Mouse (Mus musculus) lung, embryonic 14.5 days (tissue): ENCODE measurements at regions not wholly inside any gene's neighbourhood (a gene's known extent, or its start where the extent isn't known, plus 50 kb on each side); places are given as distances from the start of the nearest gene placed in this dataset.
"Not testable (repeated sequence)": the region's sequence is repeated elsewhere in the genome, so short reads cannot be mapped to it uniquely, and the experiment has no call there.

ENCODE experiments used
- ATAC-seq: fragments of 200-750 bp; cut with Nextera tagmentation; 2 replicates; pipeline ENCODE4 v1.8.0; 2017; ENCODE audit warnings: mild to moderate bottlenecking, moderate TSS enrichment, moderate library complexity; ENCODE audit not compliant: insufficient read depth
- DNase-seq: peaks from one replicate; pipeline ENCODE4 v3.0.0-alpha.2; 2015
- H3K27ac ChIP-seq: fragments of 300-500 bp; sonication (generic); 2 replicates; pipeline ENCODE4 v1.5.1; 2014; ENCODE audit warnings: low read depth, mild to moderate bottlenecking, moderate library complexity
- H3K27me3 ChIP-seq: fragments of 300-500 bp; sonication (generic); 2 replicates; pipeline ENCODE4 v1.6.1; 2014; ENCODE audit warnings: low read length, control low read depth; ENCODE audit not compliant: insufficient read depth
- H3K36me3 ChIP-seq: fragments of 300-500 bp; sonication (generic); 2 replicates; pipeline ENCODE4 v1.6.1; 2014; ENCODE audit warnings: control low read depth; ENCODE audit not compliant: insufficient read depth
- H3K4me1 ChIP-seq: fragments of 300-500 bp; sonication (generic); 2 replicates; pipeline ENCODE4 v1.6.1; 2014; ENCODE audit warnings: antibody characterized with exemption, control low read depth; ENCODE audit not compliant: insufficient read depth
- H3K4me2 ChIP-seq: fragments of 300-500 bp; sonication (generic); 2 replicates; pipeline ENCODE4 v1.6.1; 2014; ENCODE audit warnings: mild to moderate bottlenecking
- H3K4me3 ChIP-seq: fragments of 300-500 bp; sonication (generic); 2 replicates; pipeline ENCODE4 v1.5.1; 2014; ENCODE audit warnings: low read depth, low read length
- H3K9ac ChIP-seq: fragments of 300-500 bp; sonication (generic); 2 replicates; pipeline ENCODE4 v1.6.1; 2014
- H3K9me3 ChIP-seq: fragments of 300-500 bp; sonication (generic); 2 replicates; pipeline ENCODE4 v1.6.1; 2016; ENCODE audit warnings: low read depth, low read length, control low read depth
- CTCF ChIP-seq: IDR thresholded peaks from 2 replicates; pipeline ENCODE4 v1.5.1; 2016; ENCODE audit warnings: antibody characterized with exemption, low read depth
- WGBS: fragments of 180-500 bp; shearing (Covaris S2); extraction: QIAGEN DNeasy Blood & Tissue Kit; methylation state at CpG from one replicate; pipeline ENCODE4 v1.1.7; 2014; 5-methylcytosine and 5-hydroxymethylcytosine counted together

GRCm38 (mm10) chr3:110880472-110880871 lies 629.7 kb upstream of the Prmt6 start:
- 24% methylated on average over 2 of the region's 2 CpGs for WGBS
- not testable (repeated sequence) for DNase-seq, H3K4me1 ChIP-seq, H3K4me2 ChIP-seq, H3K4me3 ChIP-seq, H3K27me3 ChIP-seq, H3K9ac ChIP-seq, ATAC-seq, H3K27ac ChIP-seq, H3K36me3 ChIP-seq, H3K9me3 ChIP-seq

GRCm38 (mm10) chr3:110865989-110866388 lies 615.2 kb upstream of the Prmt6 start:
- 65% methylated on average over 1 of the region's 1 CpGs for WGBS
- DNase-seq = peak; percentile 2

GRCm38 (mm10) chr3:110847222-110847621 lies 596.4 kb upstream of the Prmt6 start:
- no peaks in the 10 kb centered on the region for H3K4me1 ChIP-seq
- no peak overlapping the region for H3K27ac ChIP-seq
- H3K9me3 ChIP-seq = no peaks in the 10 kb centered on the region
- DNase-seq (no peak), ATAC-seq (no peak)
- WGBS = 62% methylated on average over 2 of the region's 2 CpGs
- no peaks in the 10 kb centered on the region for H3K27me3 ChIP-seq
- H3K9ac ChIP-seq = no peak overlapping the region
- TF ChIP-seq CTCF = no peak
- no peak overlapping the region for H3K4me3 ChIP-seq
- H3K4me2 ChIP-seq = no peak overlapping the region
- H3K36me3 ChIP-seq = no peaks in the 10 kb centered on the region

More at GRCm38 (mm10) chr3:110865989-110866388, 615.2 kb upstream of the Prmt6 start:
- Histone ChIP-seq H3K27me3 (no peaks in the 10 kb centered on the region), H3K4me3 (no peak overlapping the region), H3K36me3 (no peaks in the 10 kb centered on the region), H3K4me2 (no peak overlapping the region), H3K9ac (no peak overlapping the region), H3K27ac (no peak overlapping the region), H3K4me1 (no peaks in the 10 kb centered on the region), H3K9me3 (no peaks in the 10 kb centered on the region)
- no peak for ATAC-seq
- TF ChIP-seq CTCF = no peak

GRCm38 (mm10) chr3:110820709-110821401 lies 570.1 kb upstream of the Prmt6 start:
- H3K9ac ChIP-seq = no peak overlapping the region
- ATAC-seq (no peak), DNase-seq (no peak)
- no peaks in the 10 kb centered on the region for H3K36me3 ChIP-seq
- H3K4me3 ChIP-seq = no peak overlapping the region
- H3K27ac ChIP-seq = no peak overlapping the region
- H3K27me3 ChIP-seq = no peaks in the 10 kb centered on the region
- WGBS = 62% methylated on average over 3 of the region's 3 CpGs
- TF ChIP-seq CTCF = no peak
- H3K4me1 ChIP-seq = no peaks in the 10 kb centered on the region
- no peaks in the 10 kb centered on the region for H3K9me3 ChIP-seq
- no peak overlapping the region for H3K4me2 ChIP-seq

- DNase-seq = no peak
- Histone ChIP-seq H3K27ac (no peak overlapping the region), H3K4me3 (no peak overlapping the region), H3K9ac (no peak overlapping the region), H3K4me1 (no peaks in the 10 kb centered on the region), H3K9me3 (no peaks in the 10 kb centered on the region), H3K4me2 (no peak overlapping the region), H3K27me3 (no peaks in the 10 kb centered on the region), H3K36me3 (no peaks in the 10 kb centered on the region)
- WGBS = 51% methylated on average over 4 of the region's 4 CpGs
- no peak for TF ChIP-seq CTCF
- ATAC-seq = no peak
Observed at GRCm38 (mm10) chr3:110789009-110789586, 538.3 kb upstream of the Prmt6 start.

GRCm38 (mm10) chr3:110755266-110755665 lies 504.5 kb upstream of the Prmt6 start:
- Histone ChIP-seq H3K9ac (no peak overlapping the region), H3K4me1 (no peaks in the 10 kb centered on the region), H3K27ac (no peak overlapping the region), H3K36me3 (no peaks in the 10 kb centered on the region), H3K4me2 (no peak overlapping the region), H3K4me3 (no peak overlapping the region), H3K27me3 (no peaks in the 10 kb centered on the region), H3K9me3 (no peaks in the 10 kb centered on the region)
- DNase-seq (no peak), ATAC-seq (no peak)
- 84% methylated on average over 1 of the region's 1 CpGs for WGBS
- TF ChIP-seq CTCF = no peak

- DNase-seq = no peak
- no peak overlapping the region for H3K4me3 ChIP-seq
- no peak overlapping the region for H3K4me2 ChIP-seq
- H3K36me3 ChIP-seq = no peaks in the 10 kb centered on the region
- H3K27me3 ChIP-seq = no peaks in the 10 kb centered on the region
- TF ChIP-seq CTCF = no peak
- no peak overlapping the region for H3K9ac ChIP-seq
- no peaks in the 10 kb centered on the region for H3K9me3 ChIP-seq
- WGBS = 14% methylated on average over 2 of the region's 2 CpGs
- ATAC-seq = no peak
- H3K27ac ChIP-seq = no peak overlapping the region
- H3K4me1 ChIP-seq = no peaks in the 10 kb centered on the region
Observed at GRCm38 (mm10) chr3:110746273-110746672, 495.5 kb upstream of the Prmt6 start.
